Mouse (Mus musculus): ENCODE measurements around the gene Cfap97d1. TPM values are rescaled to one million over a fixed set of nuclear protein-coding genes. Genes with fewer than 3 reads are reported as not detected.

Gene Cfap97d1
- total and polyA plus RNA-seq, 3 experiments, result not detected

- TF ChIP-seq TAL1 (conservative IDR thresholded peaks at IDR 0.05; ENCODE audit: low read depth, low read length) (no peak), GATA2 (IDR thresholded peaks at IDR 0.05; ENCODE audit: borderline replicate concordance, low read depth, low read length) (no peak), CTCF (IDR thresholded peaks at IDR 0.05; ENCODE audit: low read depth, low read length) (peak; percentile 77), POLR2AphosphoS5 (IDR thresholded peaks at IDR 0.05; ENCODE audit: insufficient replicate concordance, low read depth, low read length) (no peak), GATA1 (IDR thresholded peaks at IDR 0.05; ENCODE audit: borderline replicate concordance, low read length) (no peak)
- Histone ChIP-seq H3K4me1 (ENCODE audit: insufficient read depth, low read depth, low read length) (peaks cover 18% of the 10 kb centered on the region), H3K36me3 (replicated peaks) (no peaks in the 10 kb centered on the region), H3K4me3 (ENCODE audit: low read depth, low read length) (no peak overlapping the region), H3K27me3 (ENCODE audit: insufficient read depth, low read length) (peaks cover 41% of the 10 kb centered on the region), H3K9me3 (replicated peaks) (no peaks in the 10 kb centered on the region)
- DNase-seq (ENCODE audit: low spot score) (peak; percentile 48), ATAC-seq (ENCODE audit: extremely low read depth, insufficient number of reproducible peaks, low FRiP score, poor library complexity, severe bottlenecking) (peak; percentile 22; the same call in 1 of the 2 replicates)
Measured at GRCm38 (mm10) chr11:101985990-101986389, 1.9 kb downstream of the Cfap97d1 start.

GRCm38 (mm10) chr11:101986913-101987312 lies 2.8 kb downstream of the Cfap97d1 start, which contains the start of gene Dusp3:
Dusp3 (minus strand) TSS chr11:101987013.
- H3K9me3 ChIP-seq (replicated peaks), result no peaks in the 10 kb centered on the region
- H3K27me3 ChIP-seq (ENCODE audit: insufficient read depth, low read length), result peaks cover 41% of the 10 kb centered on the region
- no peak for DNase-seq (ENCODE audit: low spot score)
- no peak within 1 kb of the TSS for H3K4me3 ChIP-seq (ENCODE audit: low read depth, low read length)
- no peaks in the 10 kb centered on the region for H3K36me3 ChIP-seq (replicated peaks)
- no peak for ATAC-seq (ENCODE audit: extremely low read depth, insufficient number of reproducible peaks, low FRiP score, poor library complexity, severe bottlenecking)
- TF ChIP-seq GATA1 (IDR thresholded peaks at IDR 0.05; ENCODE audit: borderline replicate concordance, low read length), result no peak
- TF ChIP-seq TAL1 (conservative IDR thresholded peaks at IDR 0.05; ENCODE audit: low read depth, low read length), result no peak
- TF ChIP-seq CTCF (IDR thresholded peaks at IDR 0.05; ENCODE audit: low read depth, low read length), result no peak
- no peak for TF ChIP-seq GATA2 (IDR thresholded peaks at IDR 0.05; ENCODE audit: borderline replicate concordance, low read depth, low read length)
- no peak for TF ChIP-seq POLR2AphosphoS5 (IDR thresholded peaks at IDR 0.05; ENCODE audit: insufficient replicate concordance, low read depth, low read length)
- peaks cover 18% of the 10 kb centered on the region for H3K4me1 ChIP-seq (ENCODE audit: insufficient read depth, low read depth, low read length)

DNA sequence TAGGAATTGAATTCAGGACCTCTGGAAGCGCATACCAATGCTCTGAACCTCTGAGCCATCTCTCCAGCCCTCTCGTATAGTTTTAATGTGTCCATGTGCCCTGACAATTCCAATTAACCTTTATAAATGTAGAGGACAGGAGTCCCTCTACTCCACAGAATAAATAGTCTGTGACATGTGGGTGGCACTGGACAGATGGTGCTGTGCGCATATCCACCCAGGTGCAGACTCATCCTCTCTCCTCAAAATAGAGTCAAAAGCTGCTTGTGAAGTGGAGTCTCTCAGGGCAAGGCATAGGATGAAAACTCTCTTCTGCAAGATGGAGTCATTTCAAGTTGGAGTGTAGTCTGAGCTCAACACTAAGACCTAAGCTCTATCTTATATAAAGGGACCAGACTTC lies 6.2 kb downstream of the Cfap97d1 start:
- Histone ChIP-seq H3K4me3 (ENCODE audit: low read depth, low read length) (no peak overlapping the region), H3K4me1 (ENCODE audit: insufficient read depth, low read depth, low read length) (peaks cover 6% of the 10 kb centered on the region; the same call in 1 of the 2 replicates), H3K27me3 (ENCODE audit: insufficient read depth, low read length) (peaks cover 19% of the 10 kb centered on the region), H3K36me3 (replicated peaks) (no peaks in the 10 kb centered on the region), H3K9me3 (replicated peaks) (no peaks in the 10 kb centered on the region)
- DNase-seq (ENCODE audit: low spot score), result no peak
- TF ChIP-seq CTCF (IDR thresholded peaks at IDR 0.05; ENCODE audit: low read depth, low read length) (no peak), GATA1 (IDR thresholded peaks at IDR 0.05; ENCODE audit: borderline replicate concordance, low read length) (no peak), TAL1 (conservative IDR thresholded peaks at IDR 0.05; ENCODE audit: low read depth, low read length) (no peak), GATA2 (IDR thresholded peaks at IDR 0.05; ENCODE audit: borderline replicate concordance, low read depth, low read length) (no peak), POLR2AphosphoS5 (IDR thresholded peaks at IDR 0.05; ENCODE audit: insufficient replicate concordance, low read depth, low read length) (no peak)
- no peak for ATAC-seq (ENCODE audit: extremely low read depth, insufficient number of reproducible peaks, low FRiP score, poor library complexity, severe bottlenecking)

GRCm38 (mm10) chr11:101991813-101992212 lies 7.7 kb downstream of the Cfap97d1 start:
- no peak for ATAC-seq (ENCODE audit: extremely low read depth, insufficient number of reproducible peaks, low FRiP score, poor library complexity, severe bottlenecking)
- DNase-seq (ENCODE audit: low spot score), result no peak
- no peaks in the 10 kb centered on the region for H3K36me3 ChIP-seq (replicated peaks)
- H3K27me3 ChIP-seq (ENCODE audit: insufficient read depth, low read length), result peaks cover 25% of the 10 kb centered on the region
- H3K4me3 ChIP-seq (ENCODE audit: low read depth, low read length), result no peak overlapping the region
- H3K4me1 ChIP-seq (ENCODE audit: insufficient read depth, low read depth, low read length), result no peaks in the 10 kb centered on the region
- no peaks in the 10 kb centered on the region for H3K9me3 ChIP-seq (replicated peaks)
- TF ChIP-seq GATA1 (IDR thresholded peaks at IDR 0.05; ENCODE audit: borderline replicate concordance, low read length), result no peak
- no peak for TF ChIP-seq GATA2 (IDR thresholded peaks at IDR 0.05; ENCODE audit: borderline replicate concordance, low read depth, low read length)
- no peak for TF ChIP-seq TAL1 (conservative IDR thresholded peaks at IDR 0.05; ENCODE audit: low read depth, low read length)
- TF ChIP-seq POLR2AphosphoS5 (IDR thresholded peaks at IDR 0.05; ENCODE audit: insufficient replicate concordance, low read depth, low read length), result no peak
- no peak for TF ChIP-seq CTCF (IDR thresholded peaks at IDR 0.05; ENCODE audit: low read depth, low read length)

DNA sequence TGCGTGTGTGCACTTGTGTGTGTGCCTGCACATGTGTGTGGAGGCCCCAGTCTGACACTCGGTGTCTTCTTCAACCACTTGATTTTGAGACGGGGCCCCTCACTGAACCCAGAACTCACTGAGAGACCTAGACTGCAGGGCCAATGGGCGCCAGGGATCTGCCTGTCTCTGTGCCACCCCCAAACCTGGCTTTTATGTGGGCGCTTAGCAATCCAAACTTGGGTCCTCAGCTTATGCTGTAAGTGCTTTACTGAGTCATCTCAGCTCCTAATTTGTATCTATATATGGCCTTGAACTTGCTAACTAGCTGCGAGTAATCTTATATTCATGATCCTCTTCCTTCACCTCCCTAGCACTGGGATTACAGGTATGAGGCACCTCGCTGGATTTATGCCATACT lies 8.3 kb downstream of the Cfap97d1 start:
- Histone ChIP-seq H3K27me3 (ENCODE audit: insufficient read depth, low read length) (peaks cover 24% of the 10 kb centered on the region), H3K9me3 (replicated peaks) (no peaks in the 10 kb centered on the region), H3K36me3 (replicated peaks) (no peaks in the 10 kb centered on the region), H3K4me1 (ENCODE audit: insufficient read depth, low read depth, low read length) (no peaks in the 10 kb centered on the region), H3K4me3 (ENCODE audit: low read depth, low read length) (no peak overlapping the region)
- no peak for DNase-seq (ENCODE audit: low spot score)
- ATAC-seq (ENCODE audit: extremely low read depth, insufficient number of reproducible peaks, low FRiP score, poor library complexity, severe bottlenecking), result no peak
- TF ChIP-seq POLR2AphosphoS5 (IDR thresholded peaks at IDR 0.05; ENCODE audit: insufficient replicate concordance, low read depth, low read length) (no peak), GATA2 (IDR thresholded peaks at IDR 0.05; ENCODE audit: borderline replicate concordance, low read depth, low read length) (no peak), CTCF (IDR thresholded peaks at IDR 0.05; ENCODE audit: low read depth, low read length) (no peak), TAL1 (conservative IDR thresholded peaks at IDR 0.05; ENCODE audit: low read depth, low read length) (no peak), GATA1 (IDR thresholded peaks at IDR 0.05; ENCODE audit: borderline replicate concordance, low read length) (no peak)

- H3K9me3 ChIP-seq (replicated peaks), result no peaks in the 10 kb centered on the region
- no peak overlapping the region for H3K4me3 ChIP-seq (ENCODE audit: low read depth, low read length)
- TF ChIP-seq POLR2AphosphoS5 (IDR thresholded peaks at IDR 0.05; ENCODE audit: insufficient replicate concordance, low read depth, low read length), result no peak
- no peak for TF ChIP-seq GATA1 (IDR thresholded peaks at IDR 0.05; ENCODE audit: borderline replicate concordance, low read length)
- no peak for TF ChIP-seq CTCF (IDR thresholded peaks at IDR 0.05; ENCODE audit: low read depth, low read length)
- no peak for TF ChIP-seq GATA2 (IDR thresholded peaks at IDR 0.05; ENCODE audit: borderline replicate concordance, low read depth, low read length)
- no peak for TF ChIP-seq TAL1 (conservative IDR thresholded peaks at IDR 0.05; ENCODE audit: low read depth, low read length)
- peaks cover 10% of the 10 kb centered on the region for H3K27me3 ChIP-seq (ENCODE audit: insufficient read depth, low read length)
- no peaks in the 10 kb centered on the region for H3K4me1 ChIP-seq (ENCODE audit: insufficient read depth, low read depth, low read length)
- H3K36me3 ChIP-seq (replicated peaks), result no peaks in the 10 kb centered on the region
- DNase-seq (ENCODE audit: low spot score) (no peak), ATAC-seq (ENCODE audit: extremely low read depth, insufficient number of reproducible peaks, low FRiP score, poor library complexity, severe bottlenecking) (no peak)
Measured at GRCm38 (mm10) chr11:101994100-101994499, 10.0 kb downstream of the Cfap97d1 start.
